Mouse (Mus musculus): ENCODE results near the gene Tulp1. TPM values are rescaled to one million over a fixed set of nuclear protein-coding genes. Genes with fewer than 3 reads are reported as not detected.

The Tulp1 gene
- polyA plus RNA-seq, 1 experiment from 2014 or later: 18.1 TPM

GRCm38 (mm10) chr17:28347327-28347726 lies 17.7 kb downstream of the Tulp1 start:
- no peak for DNase-seq (ENCODE audit: low spot score)
- H3K9me3 ChIP-seq (ENCODE audit: low read length): no peaks in the 10 kb centered on the region
- TF ChIP-seq CTCF (IDR thresholded peaks at IDR 0.05): no peak
- no peak for TF ChIP-seq EP300 (IDR thresholded peaks at IDR 0.05)
- H3K27ac ChIP-seq (ENCODE audit: low read length): 0 out of 2 replicates have a peak overlapping the region, but pooled peaks have one; percentile 20
- H3K4me1 ChIP-seq (ENCODE audit: insufficient read depth, low read depth, low read length): peaks cover 39% of the 10 kb centered on the region; the same call in 1 of the 2 replicates
- 50% methylated on average over 10 of the region's 10 CpGs for WGBS
- H3K4me3 ChIP-seq (ENCODE audit: low read depth, low read length): no peak overlapping the region
- no peak for ATAC-seq
- H3K4me2 ChIP-seq (replicated peaks; ENCODE audit: low read depth, low read length): no peak overlapping the region
- H3K9ac ChIP-seq (replicated peaks; ENCODE audit: low read depth): no peak overlapping the region
- H3K27me3 ChIP-seq (replicated peaks; ENCODE audit: insufficient read depth, low read length): no peaks in the 10 kb centered on the region
- H3K36me3 ChIP-seq (ENCODE audit: insufficient read depth, low read length): no peaks in the 10 kb centered on the region

- Histone ChIP-seq H3K4me2 (replicated peaks; ENCODE audit: low read depth, low read length) (peak overlapping the region; percentile 46), H3K4me3 (ENCODE audit: low read depth, low read length) (no peak overlapping the region), H3K9ac (replicated peaks; ENCODE audit: low read depth) (peak overlapping the region; percentile 19; the same call in 1 of the 2 replicates), H3K9me3 (ENCODE audit: low read length) (no peaks in the 10 kb centered on the region), H3K27me3 (replicated peaks; ENCODE audit: insufficient read depth, low read length) (no peaks in the 10 kb centered on the region), H3K4me1 (ENCODE audit: insufficient read depth, low read depth, low read length) (peaks cover 36% of the 10 kb centered on the region; the same call in 1 of the 2 replicates), H3K27ac (ENCODE audit: low read length) (peak overlapping the region; percentile 83), H3K36me3 (ENCODE audit: insufficient read depth, low read length) (no peaks in the 10 kb centered on the region)
- 7% methylated on average over 9 of the region's 10 CpGs for WGBS
- ATAC-seq (peak; percentile 8), DNase-seq (ENCODE audit: low spot score) (peak; percentile 77)
- TF ChIP-seq CTCF (IDR thresholded peaks at IDR 0.05) (peak; percentile 48), EP300 (IDR thresholded peaks at IDR 0.05) (no peak)
Observed at GRCm38 (mm10) chr17:28345882-28346281, 19.1 kb downstream of the Tulp1 start.

- 7% methylated on average over 6 of the region's 8 CpGs for WGBS
- H3K36me3 ChIP-seq (ENCODE audit: insufficient read depth, low read length): no peaks in the 10 kb centered on the region
- no peak overlapping the region for H3K4me3 ChIP-seq (ENCODE audit: low read depth, low read length)
- DNase-seq (ENCODE audit: low spot score) (peak; percentile 50), ATAC-seq (no peak)
- H3K9me3 ChIP-seq (ENCODE audit: low read length): no peaks in the 10 kb centered on the region
- peak overlapping the region; percentile 19 for H3K9ac ChIP-seq (replicated peaks; ENCODE audit: low read depth)
- no peak for TF ChIP-seq EP300 (IDR thresholded peaks at IDR 0.05)
- TF ChIP-seq CTCF (IDR thresholded peaks at IDR 0.05): no peak
- H3K4me2 ChIP-seq (replicated peaks; ENCODE audit: low read depth, low read length): peak overlapping the region; percentile 46
- H3K4me1 ChIP-seq (ENCODE audit: insufficient read depth, low read depth, low read length): peaks cover 36% of the 10 kb centered on the region; the same call in 1 of the 2 replicates
- H3K27ac ChIP-seq (ENCODE audit: low read length): peak overlapping the region; percentile 83
- H3K27me3 ChIP-seq (replicated peaks; ENCODE audit: insufficient read depth, low read length): no peaks in the 10 kb centered on the region
Observed at GRCm38 (mm10) chr17:28345271-28345721, 19.7 kb downstream of the Tulp1 start.

GRCm38 (mm10) chr17:28344670-28345069 lies 20.4 kb downstream of the Tulp1 start:
- H3K4me3 ChIP-seq (ENCODE audit: low read depth, low read length): no peak overlapping the region
- TF ChIP-seq CTCF (IDR thresholded peaks at IDR 0.05): no peak
- no peak for TF ChIP-seq EP300 (IDR thresholded peaks at IDR 0.05)
- H3K9me3 ChIP-seq (ENCODE audit: low read length): no peaks in the 10 kb centered on the region
- DNase-seq (ENCODE audit: low spot score) (no peak), ATAC-seq (no peak)
- no peak overlapping the region for H3K4me2 ChIP-seq (replicated peaks; ENCODE audit: low read depth, low read length)
- H3K9ac ChIP-seq (replicated peaks; ENCODE audit: low read depth): no peak overlapping the region
- H3K27ac ChIP-seq (ENCODE audit: low read length): peak overlapping the region; percentile 83
- WGBS: 49% methylated on average over 3 of the region's 3 CpGs
- H3K36me3 ChIP-seq (ENCODE audit: insufficient read depth, low read length): no peaks in the 10 kb centered on the region
- H3K27me3 ChIP-seq (replicated peaks; ENCODE audit: insufficient read depth, low read length): no peaks in the 10 kb centered on the region
- H3K4me1 ChIP-seq (ENCODE audit: insufficient read depth, low read depth, low read length): peaks cover 36% of the 10 kb centered on the region; the same call in 1 of the 2 replicates

GRCm38 (mm10) chr17:28344050-28344607 lies 20.9 kb downstream of the Tulp1 start:
- TF ChIP-seq EP300 (IDR thresholded peaks at IDR 0.05) (no peak), CTCF (IDR thresholded peaks at IDR 0.05) (no peak)
- H3K4me2 ChIP-seq (replicated peaks; ENCODE audit: low read depth, low read length): no peak overlapping the region
- DNase-seq (ENCODE audit: low spot score) (no peak), ATAC-seq (no peak)
- H3K4me1 ChIP-seq (ENCODE audit: insufficient read depth, low read depth, low read length): peaks cover 35% of the 10 kb centered on the region; the same call in 1 of the 2 replicates
- no peaks in the 10 kb centered on the region for H3K36me3 ChIP-seq (ENCODE audit: insufficient read depth, low read length)
- H3K27me3 ChIP-seq (replicated peaks; ENCODE audit: insufficient read depth, low read length): no peaks in the 10 kb centered on the region
- 7% methylated on average over 3 of the region's 4 CpGs for WGBS
- H3K9ac ChIP-seq (replicated peaks; ENCODE audit: low read depth): 0 out of 2 replicates have a peak overlapping the region, but pooled peaks have one; percentile 12
- no peak overlapping the region for H3K4me3 ChIP-seq (ENCODE audit: low read depth, low read length)
- H3K9me3 ChIP-seq (ENCODE audit: low read length): no peaks in the 10 kb centered on the region
- peak overlapping the region; percentile 83 for H3K27ac ChIP-seq (ENCODE audit: low read length)

GRCm38 (mm10) chr17:28341091-28341490 lies 23.9 kb downstream of the Tulp1 start:
- Histone ChIP-seq H3K27me3 (replicated peaks; ENCODE audit: insufficient read depth, low read length) (no peaks in the 10 kb centered on the region), H3K9me3 (ENCODE audit: low read length) (no peaks in the 10 kb centered on the region), H3K36me3 (ENCODE audit: insufficient read depth, low read length) (peaks cover 7% of the 10 kb centered on the region; the same call in 1 of the 2 replicates), H3K27ac (ENCODE audit: low read length) (peak overlapping the region; percentile 82), H3K4me3 (ENCODE audit: low read depth, low read length) (no peak overlapping the region), H3K9ac (replicated peaks; ENCODE audit: low read depth) (no peak overlapping the region), H3K4me1 (ENCODE audit: insufficient read depth, low read depth, low read length) (peaks cover 18% of the 10 kb centered on the region; the same call in 1 of the 2 replicates), H3K4me2 (replicated peaks; ENCODE audit: low read depth, low read length) (peak overlapping the region; percentile 38; the same call in 1 of the 2 replicates)
- TF ChIP-seq CTCF (IDR thresholded peaks at IDR 0.05) (no peak), EP300 (IDR thresholded peaks at IDR 0.05) (no peak)
- DNase-seq (ENCODE audit: low spot score) (peak; percentile 95), ATAC-seq (peak; percentile 89)
- WGBS: 7% methylated on average over 26 of the region's 26 CpGs

All from lung, postnatal 0 days (tissue).